Mouse (Mus musculus) myocyte (in vitro differentiated cells): ENCODE measurements around the gene P4htm.

Experiments used
- CEBPB ChIP-seq: IDR thresholded peaks from 2 replicates; pipeline ENCODE4 v1.6.1; 2011; ENCODE audit warnings: mild to moderate bottlenecking, moderate library complexity; ENCODE audit not compliant: poor library complexity, insufficient read depth, severe bottlenecking
- MAX ChIP-seq: IDR thresholded peaks from one replicate; pipeline ENCODE4 v1.6.1; 2011; ENCODE audit warnings: low read depth, mild to moderate bottlenecking, control low read depth
- POLR2A ChIP-seq: IDR thresholded peaks from one replicate; pipeline ENCODE4 v1.6.1; 2011; ENCODE audit warnings: low read depth, mild to moderate bottlenecking, control low read depth, moderate library complexity; ENCODE audit not compliant: insufficient read length
- POLR2AphosphoS2 ChIP-seq: IDR thresholded peaks from one replicate; pipeline ENCODE4 v1.6.1; 2011; ENCODE audit warnings: low read depth, control low read depth; ENCODE audit not compliant: insufficient read length
- TCF12 ChIP-seq: IDR thresholded peaks from one replicate; pipeline ENCODE4 v1.6.1; 2011; ENCODE audit warnings: mild to moderate bottlenecking, control low read depth; ENCODE audit not compliant: poor library complexity, insufficient read depth, severe bottlenecking
- USF1 ChIP-seq: IDR thresholded peaks from one replicate; pipeline ENCODE4 v1.6.1; 2011; ENCODE audit warnings: low read depth, mild to moderate bottlenecking, control low read depth, moderate library complexity

DNA sequence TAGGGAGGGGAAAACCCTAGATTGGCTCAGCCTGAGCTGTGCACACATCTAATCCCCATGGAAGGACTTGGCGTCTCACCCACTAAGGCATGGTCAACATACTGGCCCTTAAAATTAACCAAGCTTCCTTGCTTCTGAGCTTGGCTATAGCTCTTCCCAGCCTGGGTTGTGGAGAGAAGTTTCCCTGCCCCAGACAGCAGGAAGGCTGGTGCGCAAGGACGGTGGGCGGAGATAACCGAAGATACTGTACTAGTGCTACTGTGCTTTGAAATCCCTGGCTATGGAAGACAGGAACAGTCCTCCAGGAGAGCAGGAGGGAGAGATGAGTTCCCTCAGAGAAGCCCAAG is 18.1 kb downstream of the P4htm start:
- TF ChIP-seq CEBPB, result no peak
- TF ChIP-seq POLR2AphosphoS2, result no peak
- no peak for TF ChIP-seq USF1
- no peak for TF ChIP-seq POLR2A
- no peak for TF ChIP-seq MAX
- no peak for TF ChIP-seq TCF12
